Mouse (Mus musculus) mature B cell (primary cell): ENCODE results near the gene Gm14190.
"Not testable (repeated sequence)": the region's sequence is repeated elsewhere in the genome, so short reads cannot be mapped to it uniquely, and the experiment has no call there.

Experiments used
- in situ Hi-C: fragments of 300-500 bp; cut with MboI; formaldehyde crosslinking; loops from 2 replicates; pipeline ENCODE4 v1.14.3; 2019

Gene Gm14190

GRCm38 (mm10) chr11:99690463-99690862, at the start of gene Gm14190:
Gene Gm14190 (minus strand): TSS chr11:99690740.
- in situ Hi-C loops: no loop called here

- in situ Hi-C loops: no loop called here
Observed at GRCm38 (mm10) chr11:99734190-99734589, 43.6 kb upstream of the Gm14190 start, which contains the start of gene Gm14180. Gene Gm14180 (minus strand): TSS chr11:99734290.

GRCm38 (mm10) chr11:99724061-99724460, 33.5 kb upstream of the Gm14190 start:
- in situ Hi-C loops: no loop called here

GRCm38 (mm10) chr11:99718759-99719158, 28.2 kb upstream of the Gm14190 start:
- in situ Hi-C loops: no loop called here

- in situ Hi-C loops: not testable (repeated sequence)
Observed at GRCm38 (mm10) chr11:99685235-99685634, 5.3 kb downstream of the Gm14190 start.

- in situ Hi-C loops: no loop called here
Observed at GRCm38 (mm10) chr11:99683481-99683880, 7.1 kb downstream of the Gm14190 start.

GRCm38 (mm10) chr11:99665860-99666259, 24.7 kb downstream of the Gm14190 start, which contains the start of gene Krtap4-6:
Gene Krtap4-6 (minus strand): TSS chr11:99665960.
- in situ Hi-C loops: no loop called here

- in situ Hi-C loops: no loop called here
Observed at GRCm38 (mm10) chr11:99662802-99663201, 27.7 kb downstream of the Gm14190 start.

GRCm38 (mm10) chr11:99659256-99659655, 31.3 kb downstream of the Gm14190 start:
- in situ Hi-C loops: no loop called here

- in situ Hi-C loops: not testable (repeated sequence)
Observed at GRCm38 (mm10) chr11:99658467-99659010, 32.0 kb downstream of the Gm14190 start, which contains the start of gene Gm11563. Gene Gm11563 (minus strand): TSS chr11:99658960.

GRCm38 (mm10) chr11:99657051-99657450, 33.5 kb downstream of the Gm14190 start:
- in situ Hi-C loops: no loop called here

- in situ Hi-C loops: no loop called here
Observed at GRCm38 (mm10) chr11:99650136-99650535, 40.4 kb downstream of the Gm14190 start, which contains the start of gene Gm11555. Gene Gm11555 (minus strand): TSS chr11:99650236.

GRCm38 (mm10) chr11:99646444-99646843, 44.1 kb downstream of the Gm14190 start:
- in situ Hi-C loops: no loop called here

GRCm38 (mm10) chr11:99644351-99644750, 46.2 kb downstream of the Gm14190 start:
- in situ Hi-C loops: no loop called here

- in situ Hi-C loops: not testable (repeated sequence)
Observed at GRCm38 (mm10) chr11:99643635-99644139, 46.9 kb downstream of the Gm14190 start, which contains the start of gene Krtap4-7. Gene Krtap4-7 (minus strand): TSS chr11:99644089.

GRCm38 (mm10) chr11:99640926-99641325, 49.6 kb downstream of the Gm14190 start:
- in situ Hi-C loops: no loop called here
